Mouse (Mus musculus) forebrain, embryonic 12.5 days (tissue): ENCODE measurements around the gene Dclk2. TPM values are rescaled to one million over a fixed set of nuclear protein-coding genes. Genes with fewer than 3 reads are reported as not detected.
A peak's percentile ranks its signal among the peaks of the same experiment; 100 is the strongest.

Experiments used
- ATAC-seq: fragments of 200-750 bp; cut with Nextera tagmentation; 2 replicates; pipeline ENCODE4 v1.8.0; 2017; ENCODE audit warnings: moderate TSS enrichment; ENCODE audit not compliant: low FRiP score
- H3K27ac ChIP-seq: fragments of 300-500 bp; sonication (generic); 2 replicates; pipeline ENCODE4 v1.5.1; 2016; ENCODE audit warnings: mild to moderate bottlenecking
- H3K27me3 ChIP-seq: fragments of 300-500 bp; sonication (generic); 2 replicates; pipeline ENCODE4 v1.6.1; 2016; ENCODE audit warnings: mild to moderate bottlenecking
- H3K36me3 ChIP-seq: fragments of 300-500 bp; sonication (generic); replicated peaks from 2 replicates; pipeline ENCODE4 v1.6.1; 2016; ENCODE audit warnings: mild to moderate bottlenecking
- H3K4me1 ChIP-seq: fragments of 300-500 bp; sonication (generic); 2 replicates; pipeline ENCODE4 v1.6.1; 2016
- H3K4me2 ChIP-seq: fragments of 300-500 bp; sonication (generic); 2 replicates; pipeline ENCODE4 v1.6.1; 2016; ENCODE audit warnings: mild to moderate bottlenecking, moderate library complexity
- H3K4me3 ChIP-seq: fragments of 300-500 bp; sonication (generic); replicated peaks from 2 replicates; pipeline ENCODE4 v1.5.1; 2016; ENCODE audit warnings: mild to moderate bottlenecking
- H3K9ac ChIP-seq: fragments of 300-500 bp; sonication (generic); 2 replicates; pipeline ENCODE4 v1.6.1; 2016; ENCODE audit warnings: mild to moderate bottlenecking
- H3K9me3 ChIP-seq: fragments of 300-500 bp; sonication (generic); 2 replicates; pipeline ENCODE4 v1.6.1; 2016
- WGBS: fragments of 180-500 bp; shearing (Covaris S2); methylation state at CpG from one replicate; pipeline ENCODE4 v1.1.7; 2016; 5-methylcytosine and 5-hydroxymethylcytosine counted together
- polyA plus RNA-seq: library from polyadenylated mRNA; unstranded; fragments of >200 nt; fragmentation: Nextera tagmentation; extraction: Ambion mirVana; gene quantifications from 2 replicates; pipeline ENCODE4 v1.2.1, GENCODE M21; 2016

The Dclk2 gene
- polyA plus RNA-seq: 79.3 and 104 TPM in 2 replicates

DNA sequence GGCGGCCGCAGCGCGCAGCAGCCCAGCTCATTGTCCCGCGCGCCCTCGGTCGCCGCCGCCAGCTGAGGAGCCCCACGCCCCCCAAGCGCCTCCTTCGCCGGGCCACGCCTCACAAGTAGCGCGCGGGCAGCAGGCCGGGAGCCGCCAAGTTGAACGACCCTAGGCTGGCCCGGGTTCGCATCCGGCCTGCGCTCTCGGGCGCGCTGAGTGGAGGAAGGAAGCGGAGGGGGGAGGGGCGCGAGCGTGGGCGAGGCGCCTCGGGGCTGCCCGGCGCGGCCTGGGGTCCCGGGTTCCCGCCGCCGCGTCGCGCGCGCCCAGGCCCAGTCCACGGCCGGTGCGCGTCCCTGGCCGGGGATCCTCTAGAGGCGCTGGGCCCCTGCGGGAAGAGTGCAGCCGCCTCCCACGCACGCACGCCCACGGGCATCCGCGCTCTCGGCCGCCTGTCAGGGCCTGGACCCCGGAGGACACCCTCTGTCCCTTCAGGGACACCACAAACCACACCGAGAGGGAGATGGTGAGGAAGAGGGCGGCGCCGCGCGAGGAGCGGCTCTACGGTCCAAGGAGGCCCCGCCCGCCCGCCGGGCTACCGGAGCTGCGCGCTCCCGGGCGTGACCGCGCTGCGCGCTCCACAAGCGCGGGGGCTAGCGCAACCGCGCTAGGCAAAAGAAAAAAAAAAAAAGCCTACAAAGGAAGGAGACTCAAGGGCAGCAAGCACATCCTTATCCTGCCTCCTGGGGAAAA is at the start of gene Dclk2:
TSS of gene Dclk2 (minus strand) at position 510 of the 741 bp plus-strand sequence.
- peak; percentile 89 for ATAC-seq
- H3K27ac ChIP-seq: peak within 1 kb of the TSS; percentile 94
- peak within 1 kb of the TSS; percentile 72 for H3K4me2 ChIP-seq
- H3K27me3 ChIP-seq: no peaks in the 10 kb centered on the region
- peaks cover 7% of the 10 kb centered on the region; the same call in 1 of the 2 replicates for H3K36me3 ChIP-seq
- peak within 1 kb of the TSS; percentile 71 for H3K4me3 ChIP-seq
- peak within 1 kb of the TSS; percentile 88 for H3K9ac ChIP-seq
- under 1% methylated on average over 84 of the region's 91 CpGs for WGBS
- peaks cover 32% of the 10 kb centered on the region for H3K4me1 ChIP-seq
- no peaks in the 10 kb centered on the region for H3K9me3 ChIP-seq

DNA sequence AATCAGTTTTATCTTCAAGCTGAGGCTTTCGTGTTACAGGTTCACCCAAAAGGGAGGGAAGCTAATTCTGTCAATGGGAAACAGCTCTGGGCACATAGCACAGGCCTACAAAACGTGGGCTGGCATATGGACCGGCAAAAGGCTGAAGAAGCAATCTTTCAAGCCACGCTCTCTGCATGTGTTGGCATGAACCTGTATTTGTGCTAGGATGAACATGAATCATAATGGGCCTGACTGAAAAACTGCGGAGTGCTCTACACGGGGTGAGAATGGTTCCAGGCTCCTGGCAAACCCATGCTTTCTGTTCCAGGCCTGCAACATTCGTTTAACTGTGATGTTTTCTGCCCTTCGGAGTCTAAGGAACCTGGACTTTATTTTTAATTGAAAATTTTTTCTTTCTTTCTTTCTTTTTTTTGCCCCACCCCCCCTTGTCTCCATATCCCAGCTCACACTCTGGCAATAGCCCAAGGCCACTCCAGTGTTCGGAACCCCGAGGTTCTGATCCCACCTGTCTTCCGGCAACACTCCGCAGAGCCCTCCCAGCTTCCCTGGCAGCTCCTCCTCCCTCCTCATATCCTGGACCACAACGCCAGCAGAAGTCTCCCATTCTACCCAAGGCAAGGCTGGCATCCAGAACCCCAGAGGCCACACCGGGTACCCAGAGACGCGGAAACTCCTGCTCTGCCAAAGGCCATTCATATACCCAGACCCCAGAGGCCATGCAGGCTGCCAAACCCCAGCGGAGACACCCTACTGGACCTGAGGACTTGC is 42.2 kb upstream of the Dclk2 start:
- WGBS: 91% methylated on average over 17 of the region's 17 CpGs
- H3K27ac ChIP-seq: no peak overlapping the region
- ATAC-seq: no peak

DNA sequence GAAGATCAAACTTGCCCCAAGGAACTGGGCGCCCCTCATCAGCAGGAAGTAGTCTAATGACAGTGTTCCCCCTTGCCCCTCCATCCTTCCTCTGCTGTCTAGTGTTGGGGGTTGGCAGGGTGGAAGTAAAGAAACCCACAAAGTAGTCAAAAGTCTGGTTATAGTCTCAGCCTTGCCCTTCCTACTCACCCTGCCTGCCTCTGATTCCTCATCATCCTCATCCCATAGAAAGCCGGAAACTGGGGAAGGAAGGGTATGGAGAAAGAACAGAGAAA is 40.7 kb upstream of the Dclk2 start:
- Histone ChIP-seq H3K27me3 (no peaks in the 10 kb centered on the region), H3K9me3 (no peaks in the 10 kb centered on the region), H3K36me3 (no peaks in the 10 kb centered on the region), H3K4me3 (no peak overlapping the region), H3K9ac (no peak overlapping the region), H3K4me1 (no peaks in the 10 kb centered on the region), H3K4me2 (no peak overlapping the region), H3K27ac (no peak overlapping the region)
- WGBS: 89% methylated on average over 2 of the region's 2 CpGs
- no peak for ATAC-seq

More for the DNA sequence above, 42.2 kb upstream of the Dclk2 start:
- H3K4me2 ChIP-seq: no peak overlapping the region
- no peaks in the 10 kb centered on the region for H3K9me3 ChIP-seq
- H3K36me3 ChIP-seq: no peaks in the 10 kb centered on the region
- no peaks in the 10 kb centered on the region for H3K4me1 ChIP-seq
- no peaks in the 10 kb centered on the region for H3K27me3 ChIP-seq
- H3K9ac ChIP-seq: no peak overlapping the region
- H3K4me3 ChIP-seq: no peak overlapping the region

DNA sequence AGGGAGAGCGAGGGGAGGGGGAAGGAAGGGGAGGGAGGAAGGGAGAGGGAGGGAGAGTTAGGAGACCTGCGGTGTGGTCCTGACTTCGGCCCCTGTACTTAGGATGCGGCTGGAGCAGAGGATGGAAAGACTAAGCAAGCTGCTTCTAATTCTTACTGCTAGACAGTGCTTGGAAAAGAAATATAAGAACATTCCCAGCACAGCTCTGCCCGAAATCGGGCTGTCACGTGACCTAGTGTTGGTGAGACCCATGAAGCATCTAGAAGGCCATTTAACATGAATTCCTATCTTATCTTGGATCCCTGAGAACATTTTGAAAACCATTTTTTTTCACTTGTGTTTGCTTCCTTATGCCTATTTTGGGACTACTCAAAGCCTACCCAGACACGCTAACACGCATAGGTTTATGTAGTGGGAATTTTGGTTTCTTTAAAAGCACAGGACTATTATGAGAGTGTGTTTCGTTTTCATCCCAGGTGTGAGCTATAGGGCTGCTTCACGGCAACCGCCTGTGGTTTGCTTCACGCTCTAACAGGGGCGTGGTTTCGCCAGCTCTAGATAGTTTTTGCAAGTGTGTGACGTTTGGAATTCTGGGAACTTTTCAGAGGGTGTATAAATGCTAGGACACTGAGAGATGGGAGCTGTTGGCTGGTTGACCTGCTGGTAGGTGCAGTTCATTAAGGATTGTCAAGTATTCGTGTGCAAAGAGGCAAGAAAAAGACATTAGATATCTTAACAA is 40.2 kb upstream of the Dclk2 start:
- H3K4me1 ChIP-seq: no peaks in the 10 kb centered on the region
- H3K4me3 ChIP-seq: no peak overlapping the region
- H3K27me3 ChIP-seq: no peaks in the 10 kb centered on the region
- H3K9me3 ChIP-seq: no peaks in the 10 kb centered on the region
- no peak overlapping the region for H3K27ac ChIP-seq
- H3K9ac ChIP-seq: no peak overlapping the region
- H3K4me2 ChIP-seq: no peak overlapping the region
- H3K36me3 ChIP-seq: no peaks in the 10 kb centered on the region
- WGBS: 90% methylated on average over 17 of the region's 17 CpGs
- ATAC-seq: no peak

DNA sequence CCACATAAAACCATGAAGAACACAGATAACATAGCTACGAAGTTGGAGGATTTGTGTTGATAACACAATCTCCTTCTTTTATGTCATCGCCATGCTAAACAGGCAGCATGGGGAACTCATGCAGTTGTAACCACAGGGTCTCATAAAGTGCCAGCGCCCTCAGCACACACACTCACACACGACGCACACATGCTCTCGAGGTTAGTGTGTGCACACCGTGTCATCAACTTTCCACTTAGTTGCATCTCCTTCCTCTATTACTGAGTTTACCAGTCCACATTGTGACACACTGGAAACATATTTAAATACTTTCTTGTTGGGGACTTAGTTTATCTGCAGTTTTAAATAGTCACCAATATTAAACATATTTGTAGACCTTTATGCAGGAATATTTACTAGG is 38.4 kb upstream of the Dclk2 start:
- Histone ChIP-seq H3K4me3 (no peak overlapping the region), H3K9me3 (0 out of 2 replicates have a peak, but pooled peaks cover under 1% of the 10 kb centered on the region), H3K4me2 (no peak overlapping the region), H3K36me3 (no peaks in the 10 kb centered on the region), H3K4me1 (no peaks in the 10 kb centered on the region), H3K27me3 (no peaks in the 10 kb centered on the region), H3K27ac (no peak overlapping the region), H3K9ac (no peak overlapping the region)
- ATAC-seq: no peak
- 94% methylated on average over 7 of the region's 7 CpGs for WGBS

DNA sequence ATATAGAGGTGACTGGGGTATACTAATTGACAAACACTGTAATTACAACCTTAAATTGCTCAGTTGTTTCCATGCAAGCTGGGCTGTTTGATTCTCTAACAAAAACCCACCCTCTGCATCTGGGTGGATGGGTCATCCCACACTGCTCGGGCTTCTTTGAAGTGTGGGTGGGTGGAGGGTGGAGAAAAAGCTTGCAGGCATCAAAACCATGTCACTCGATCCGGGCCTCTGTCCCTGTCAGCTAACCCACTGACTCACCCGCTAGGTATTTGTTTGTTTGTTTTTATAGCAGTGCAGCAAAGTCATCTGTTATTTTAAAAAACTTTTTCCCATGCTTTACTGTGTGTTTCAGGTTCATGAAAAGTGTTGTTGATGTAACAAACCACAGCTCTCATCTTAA is 34.7 kb upstream of the Dclk2 start:
- WGBS: 55% methylated on average over 4 of the region's 4 CpGs
- no peak overlapping the region for H3K4me2 ChIP-seq
- H3K9me3 ChIP-seq: peaks cover 11% of the 10 kb centered on the region; the same call in 1 of the 2 replicates
- no peaks in the 10 kb centered on the region for H3K27me3 ChIP-seq
- H3K4me3 ChIP-seq: no peak overlapping the region
- H3K9ac ChIP-seq: no peak overlapping the region
- no peak overlapping the region for H3K27ac ChIP-seq
- no peaks in the 10 kb centered on the region for H3K4me1 ChIP-seq
- no peaks in the 10 kb centered on the region for H3K36me3 ChIP-seq
- ATAC-seq: no peak

DNA sequence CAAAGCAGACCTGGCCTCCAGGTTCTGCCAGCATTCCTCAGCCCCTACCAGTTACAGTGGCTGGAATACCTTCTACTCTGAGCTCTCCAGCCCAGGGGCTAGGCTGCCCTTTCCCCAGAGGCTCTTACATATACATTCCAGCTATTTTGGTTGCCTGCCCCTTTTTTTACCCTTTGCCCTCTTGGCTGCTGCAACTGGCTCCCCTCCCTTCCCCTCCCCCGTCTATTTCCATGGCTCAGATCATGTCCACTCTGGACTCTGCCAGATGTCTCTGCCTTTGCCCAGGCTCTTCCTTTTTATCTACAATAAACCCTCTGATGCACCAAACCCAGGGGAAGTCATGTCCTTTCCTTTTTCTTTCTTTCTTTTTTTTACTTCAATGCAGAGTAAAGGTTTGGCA is 33.9 kb upstream of the Dclk2 start:
- no peak for ATAC-seq
- Histone ChIP-seq H3K27me3 (no peaks in the 10 kb centered on the region), H3K36me3 (no peaks in the 10 kb centered on the region), H3K4me1 (no peaks in the 10 kb centered on the region), H3K9ac (no peak overlapping the region), H3K4me2 (no peak overlapping the region), H3K9me3 (peaks cover 11% of the 10 kb centered on the region; the same call in 1 of the 2 replicates), H3K27ac (no peak overlapping the region), H3K4me3 (no peak overlapping the region)
- 71% methylated on average over 1 of the region's 1 CpGs for WGBS

DNA sequence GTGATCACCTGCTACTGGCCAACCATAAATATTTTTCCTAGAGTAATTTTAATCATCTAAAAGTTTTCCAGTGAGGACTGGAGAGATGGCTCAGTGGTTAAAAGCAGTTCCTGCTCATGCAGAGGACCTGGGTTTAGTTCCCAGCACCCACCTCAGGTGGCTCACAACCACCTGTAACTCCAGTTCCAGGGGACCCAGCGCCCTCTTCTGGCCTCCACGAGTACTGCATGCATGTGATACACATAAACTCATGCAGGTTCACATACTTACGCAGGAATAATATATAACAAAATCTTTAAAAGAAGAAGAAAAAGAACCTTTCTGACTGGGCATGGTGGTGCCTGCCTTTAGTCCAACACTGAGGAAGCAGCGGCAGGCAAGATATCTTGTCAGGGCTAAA is 33.2 kb upstream of the Dclk2 start:
- H3K9ac ChIP-seq: no peak overlapping the region
- H3K27me3 ChIP-seq: no peaks in the 10 kb centered on the region
- no peak overlapping the region for H3K4me3 ChIP-seq
- no peak for ATAC-seq
- H3K9me3 ChIP-seq: peaks cover 11% of the 10 kb centered on the region; the same call in 1 of the 2 replicates
- H3K4me2 ChIP-seq: no peak overlapping the region
- no peaks in the 10 kb centered on the region for H3K36me3 ChIP-seq
- 85% methylated on average over 4 of the region's 4 CpGs for whole genome bisulfite sequencing
- H3K4me1 ChIP-seq: no peaks in the 10 kb centered on the region
- H3K27ac ChIP-seq: no peak overlapping the region

DNA sequence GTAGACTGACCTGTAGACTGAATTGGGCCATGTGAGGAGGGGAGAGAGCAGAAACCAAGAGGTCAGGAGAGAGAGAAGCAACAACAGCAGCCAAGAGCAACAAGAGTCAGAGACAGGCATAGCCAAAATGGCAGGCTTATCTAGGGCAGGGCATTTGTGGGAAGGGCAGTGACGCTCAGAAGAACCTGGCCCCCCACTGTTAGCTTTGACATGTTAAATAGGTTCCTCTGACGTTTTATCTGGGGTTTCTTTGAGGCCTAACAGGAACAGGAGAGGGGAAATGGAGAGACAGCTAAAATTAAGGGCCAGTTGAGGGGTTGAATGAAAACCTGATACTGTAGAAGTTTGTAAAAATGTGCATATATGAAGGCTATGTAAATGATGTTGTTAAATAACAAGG is 30.0 kb upstream of the Dclk2 start:
- peaks cover 11% of the 10 kb centered on the region; the same call in 1 of the 2 replicates for H3K9me3 ChIP-seq
- no peak overlapping the region for H3K27ac ChIP-seq
- WGBS: 34% methylated on average over 2 of the region's 2 CpGs
- no peaks in the 10 kb centered on the region for H3K36me3 ChIP-seq
- H3K27me3 ChIP-seq: no peaks in the 10 kb centered on the region
- no peak overlapping the region for H3K4me3 ChIP-seq
- no peak for ATAC-seq
- H3K9ac ChIP-seq: no peak overlapping the region
- H3K4me2 ChIP-seq: no peak overlapping the region
- H3K4me1 ChIP-seq: no peaks in the 10 kb centered on the region

DNA sequence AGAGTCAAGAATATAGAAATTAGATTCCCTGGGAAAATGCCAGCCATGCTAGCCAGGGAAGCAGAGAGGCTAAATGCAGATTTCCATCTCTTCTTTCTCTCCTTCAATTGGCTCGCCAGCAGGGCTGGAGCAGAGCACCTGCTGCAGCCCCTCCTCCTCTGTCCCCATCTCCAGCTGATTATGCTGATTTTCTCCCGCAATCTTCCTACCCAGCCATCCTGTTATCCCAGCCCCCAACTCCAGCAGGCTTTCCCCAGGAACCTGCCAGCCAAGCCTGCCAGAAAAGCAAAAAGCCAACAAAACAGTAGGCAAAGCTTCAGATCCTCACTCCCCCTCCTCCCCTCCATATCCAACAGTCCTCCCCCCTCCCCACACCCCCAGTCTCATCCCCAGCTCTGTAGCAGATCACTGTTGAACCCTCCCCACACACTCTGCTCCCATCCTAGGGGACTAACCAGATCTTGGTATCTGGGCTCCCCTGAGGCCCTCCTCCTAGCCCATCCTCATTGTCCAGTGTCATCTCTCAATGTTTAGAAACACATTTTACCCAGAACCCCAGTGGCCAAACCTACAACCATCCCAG is 15.7 kb upstream of the Dclk2 start:
- no peaks in the 10 kb centered on the region for H3K27me3 ChIP-seq
- no peak overlapping the region for H3K4me2 ChIP-seq
- peak; percentile 93 for ATAC-seq

DNA sequence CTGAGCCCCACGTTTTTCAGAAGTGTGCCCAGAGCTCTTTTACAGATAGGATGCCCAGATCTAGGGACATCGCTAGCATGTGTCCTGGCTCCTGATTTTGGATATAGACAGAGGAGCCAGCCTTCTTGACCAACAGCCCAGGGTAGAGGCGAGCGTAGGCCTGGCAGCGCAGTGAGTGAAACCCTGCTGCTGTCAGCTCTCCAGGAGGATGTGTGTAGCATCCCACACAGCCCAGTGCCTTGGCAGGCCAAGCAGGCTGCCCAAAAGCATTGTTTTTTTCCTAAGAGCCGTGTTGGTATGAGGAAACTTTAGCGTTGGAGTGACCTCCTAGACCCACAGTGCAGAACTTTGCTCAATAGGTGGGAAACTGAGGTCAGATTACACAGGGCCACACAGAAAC is 12.8 kb upstream of the Dclk2 start:
- no peak for ATAC-seq
- Histone ChIP-seq H3K27me3 (no peaks in the 10 kb centered on the region), H3K27ac (no peak overlapping the region), H3K4me3 (no peak overlapping the region), H3K36me3 (no peaks in the 10 kb centered on the region), H3K4me2 (no peak overlapping the region), H3K9me3 (no peaks in the 10 kb centered on the region), H3K4me1 (peaks cover 6% of the 10 kb centered on the region), H3K9ac (no peak overlapping the region)
- WGBS: 88% methylated on average over 7 of the region's 7 CpGs

More for the DNA sequence above, 15.7 kb upstream of the Dclk2 start:
- Histone ChIP-seq H3K9ac (no peak overlapping the region), H3K4me3 (no peak overlapping the region), H3K27ac (peak overlapping the region; percentile 81), H3K4me1 (peaks cover 6% of the 10 kb centered on the region), H3K36me3 (no peaks in the 10 kb centered on the region), H3K9me3 (no peaks in the 10 kb centered on the region)
- WGBS: 14% methylated on average over 2 of the region's 2 CpGs

DNA sequence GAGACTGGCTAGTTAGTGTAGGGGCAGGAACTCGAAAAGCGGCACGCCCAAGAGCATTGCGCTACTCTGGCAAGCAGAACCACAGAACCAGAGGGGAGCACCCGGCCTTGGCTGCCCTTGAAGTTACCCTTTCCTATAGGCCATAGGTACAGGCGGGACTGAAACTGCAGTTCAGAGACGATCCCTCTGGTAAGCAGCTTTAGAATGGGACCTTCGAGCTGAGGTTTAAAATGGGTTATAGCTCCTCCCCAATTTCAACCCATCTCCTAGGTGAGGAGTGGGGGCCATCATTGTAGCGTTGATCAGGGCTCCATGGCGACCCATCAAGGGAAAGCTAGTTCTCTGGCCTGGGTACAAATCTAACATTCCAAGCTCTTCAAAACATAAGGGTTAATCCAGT is 3.0 kb upstream of the Dclk2 start:
- WGBS: 89% methylated on average over 10 of the region's 10 CpGs
- Histone ChIP-seq H3K4me3 (no peak overlapping the region), H3K27ac (no peak overlapping the region), H3K27me3 (no peaks in the 10 kb centered on the region), H3K36me3 (no peaks in the 10 kb centered on the region), H3K9ac (no peak overlapping the region), H3K4me2 (no peak overlapping the region), H3K4me1 (peaks cover 10% of the 10 kb centered on the region), H3K9me3 (no peaks in the 10 kb centered on the region)
- ATAC-seq: no peak
